Comparison of ENCODE assay signal across 9 mouse cellular contexts in genomic region chr5:111506410-111506809, GRCm38 (mm10).
DNase-seq lines count a peak whose midpoint lies in the region; ATAC-seq lines count a peak whose summit lies in the region.
"Had no signal": no experiment of that assay in that cellular context is flagged by ENCODE, and none has a peak within 500 bp of the region (broad histone marks: within the 10 kb centered on the region; RNA-seq: fewer than 3 reads in every experiment).

No protein-coding gene starts in this region.

- peaks cover 28% of the 10 kb centered on the region for H3K27me3 ChIP-seq in neural tube, embryonic 15.5 days (replicated peaks)

- peaks cover 33% of the 10 kb centered on the region for H3K4me1 ChIP-seq in neural tube, embryonic 15.5 days

- no peak overlapping the region for H3K4me3 ChIP-seq in neural tube, embryonic 15.5 days (replicated peaks)

- 15% methylated on average over 12 of the region's 12 CpGs for WGBS in neural tube, embryonic 15.5 days

- H3K27ac ChIP-seq in neural tube, embryonic 15.5 days (replicated peaks), result no peak overlapping the region
- H3K27ac ChIP-seq: macrophage had no signal

- DNase-seq in neural tube, embryonic 10.5 days (ENCODE audit: extremely low spot score, low spot score), result peak; percentile 77
- peak; percentile 26 to 46 for DNase-seq in heart, postnatal 14 days
- DNase-seq in kidney, postnatal 4 days, result peak; percentile 76 to 84
- peak; percentile 74 for DNase-seq in mesoderm, embryonic 11.5 days (ENCODE audit: low read depth, low spot score)
- DNase-seq in ovary, adult 18-20 months (ENCODE audit: low spot score), result no peak
- DNase-seq in gastrocnemius, postnatal 10 days, result no peak
- DNase-seq in urinary bladder, adult 18-20 months (ENCODE audit: low spot score in 2 of 2), result no peak

- intact Hi-C loops in heart, postnatal 14 days (cut with DNase I), result no loop called here

- H3K9ac ChIP-seq in neural tube, embryonic 15.5 days (replicated peaks), result no peak overlapping the region

- H3K4me2 ChIP-seq in neural tube, embryonic 15.5 days, result no peak overlapping the region

- H3K9me3 ChIP-seq in neural tube, embryonic 15.5 days (replicated peaks), result no peaks in the 10 kb centered on the region

- no peak for ATAC-seq in neural tube, embryonic 15.5 days (ENCODE audit: low FRiP score)

- H3K36me3 ChIP-seq in neural tube, embryonic 15.5 days, result no peaks in the 10 kb centered on the region

Comparison
In these comparisons a context has a peak if more than half of its experiments do, and no peak if none do; other contexts are left out.
1. DNase-seq: peak in neural tube, embryonic 10.5 days (single experiment), heart, postnatal 14 days (2 of 2), kidney, postnatal 4 days (2 of 2) and mesoderm, embryonic 11.5 days (single experiment); none in ovary, adult 18-20 months (single experiment), gastrocnemius, postnatal 10 days (single experiment) and urinary bladder, adult 18-20 months (0 of 2).